Mouse (Mus musculus) CH12.LX (cell line): ENCODE measurements around the gene Adtrp.

Source experiments
- CTCF ChIP-seq, 2 experiments: IDR thresholded peaks in 1 of 2; conservative IDR thresholded peaks in 1 of 2; 2 replicates each; pipeline ENCODE4 v1.5.1; 2011 to 2012; ENCODE audit warnings: low read depth in 2 of 2, low read length in 2 of 2, improper control_type of control experiment in 1 of 2, inconsistent platforms in 1 of 2, mild to moderate bottlenecking in 1 of 2, moderate library complexity in 1 of 2
- EP300 ChIP-seq: IDR thresholded peaks from 2 replicates; pipeline ENCODE4 v1.6.1; 2011; ENCODE audit warnings: low read length, improper control_type of control experiment
- KAT2A ChIP-seq: IDR thresholded peaks from 2 replicates; pipeline ENCODE4 v1.6.1; 2012; ENCODE audit warnings: low read length, improper control_type of control experiment, inconsistent platforms; ENCODE audit not compliant: insufficient replicate concordance
- MAX ChIP-seq: IDR thresholded peaks from 2 replicates; pipeline ENCODE4 v1.6.1; 2011; ENCODE audit warnings: low read length, improper control_type of control experiment
- MAZ ChIP-seq: IDR thresholded peaks from 2 replicates; pipeline ENCODE4 v1.6.1; 2012; ENCODE audit warnings: low read depth, mild to moderate bottlenecking, inconsistent platforms, low read length, improper control_type of control experiment, moderate library complexity
- POLR2A ChIP-seq: IDR thresholded peaks from 2 replicates; pipeline ENCODE4 v1.6.1; 2011; ENCODE audit warnings: low read depth, mild to moderate bottlenecking, improper control_type of control experiment, low read length
- RAD21 ChIP-seq: IDR thresholded peaks from 2 replicates; pipeline ENCODE4 v1.6.1; 2011; ENCODE audit warnings: low read depth, mild to moderate bottlenecking, low read length, improper control_type of control experiment, moderate library complexity
- USF2 ChIP-seq: conservative IDR thresholded peaks from 2 replicates; pipeline ENCODE4 v1.6.1; 2011; ENCODE audit warnings: low read depth, low read length, improper control_type of control experiment
- ZC3H11A ChIP-seq: IDR thresholded peaks from 2 replicates; pipeline ENCODE4 v1.6.1; 2012; ENCODE audit warnings: low read depth, mild to moderate bottlenecking, inconsistent platforms, low read length, improper control_type of control experiment
- ZKSCAN1 ChIP-seq: IDR thresholded peaks from 2 replicates; pipeline ENCODE4 v1.6.1; 2012; ENCODE audit warnings: low read depth, inconsistent platforms, low read length, improper control_type of control experiment, borderline replicate concordance

- TF ChIP-seq RAD21 (no peak), KAT2A (no peak), USF2 (no peak), POLR2A (no peak), MAX (no peak), CTCF (conservative IDR thresholded peaks at IDR 0.05 in 1 of 2, IDR thresholded peaks at IDR 0.05 in 1 of 2; ENCODE audit: low read depth in 2 of 2, low read length in 2 of 2) (no peak), EP300 (no peak), ZKSCAN1 (no peak), ZC3H11A (no peak), MAZ (no peak)
Measured at GRCm38 (mm10) chr13:41865575-41865974, 18.1 kb upstream of the Adtrp start.
